Mouse (Mus musculus): ENCODE data around the gene Catspere2.

DNA sequence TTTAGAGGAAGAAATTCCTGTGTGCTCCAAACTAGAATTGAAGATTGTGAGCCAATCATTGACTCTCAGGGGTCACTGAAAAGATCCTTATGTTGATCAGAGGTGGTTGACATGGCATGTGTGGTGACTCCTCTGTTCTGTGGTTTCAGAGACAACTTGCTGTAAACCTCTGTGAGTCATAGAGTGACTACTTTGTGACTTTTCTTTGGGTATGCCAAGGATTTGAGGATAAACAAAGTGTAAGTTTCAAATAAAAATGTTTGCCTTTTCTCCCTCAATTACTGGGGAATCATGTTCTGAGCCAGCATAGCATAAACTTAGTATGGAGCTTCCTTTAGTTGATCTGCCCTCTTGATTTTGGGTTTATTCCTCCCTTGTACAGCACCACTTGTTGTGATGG lies 235.1 kb downstream of the Catspere2 start:
- TF ChIP-seq CTCF (IDR thresholded peaks at IDR 0.05; ENCODE audit: insufficient read depth, low read depth, low read length) (no peak), POLR2A (IDR thresholded peaks at IDR 0.05; ENCODE audit: insufficient read depth, low read depth, low read length) (no peak)

Measured in olfactory bulb, adult 2 months (tissue).